Mouse (Mus musculus): ENCODE measurements around the gene 2810004N23Rik. TPM values are rescaled to one million over a fixed set of nuclear protein-coding genes. Genes with fewer than 3 reads are reported as not detected.

The 2810004N23Rik gene
- polyA plus RNA-seq, 1 experiment from 2014 or later = 41.5 TPM

- no peaks in the 10 kb centered on the region for H3K27me3 ChIP-seq (ENCODE audit: control insufficient read depth, insufficient read depth, low read length)
- no peak overlapping the region for H3K4me2 ChIP-seq (ENCODE audit: low read depth)
- no peak overlapping the region for H3K27ac ChIP-seq (ENCODE audit: low read depth, low read length)
- H3K9me3 ChIP-seq (ENCODE audit: control insufficient read depth, low read length) = no peaks in the 10 kb centered on the region
- 81% methylated on average over 2 of the region's 2 CpGs for WGBS
- H3K4me3 ChIP-seq (ENCODE audit: low read depth, low read length) = no peak overlapping the region
- H3K4me1 ChIP-seq (ENCODE audit: control insufficient read depth, insufficient read depth, low read length) = peaks cover 6% of the 10 kb centered on the region; the same call in 1 of the 2 replicates
- H3K9ac ChIP-seq (ENCODE audit: low read length) = no peak overlapping the region
- no peak for DNase-seq (ENCODE audit: low spot score)
- ATAC-seq (ENCODE audit: insufficient read depth, low FRiP score, low TSS enrichment) = no peak
- no peaks in the 10 kb centered on the region for H3K36me3 ChIP-seq (ENCODE audit: control insufficient read depth, insufficient read depth, low read length)
These were observed 53.5 kb downstream of the 2810004N23Rik start for GRCm38 (mm10) chr8:124809419-124809818.

GRCm38 (mm10) chr8:124805990-124806389 lies 56.9 kb downstream of the 2810004N23Rik start:
- no peaks in the 10 kb centered on the region for H3K27me3 ChIP-seq (ENCODE audit: control insufficient read depth, insufficient read depth, low read length)
- WGBS = 86% methylated on average over 4 of the region's 4 CpGs
- H3K4me3 ChIP-seq (ENCODE audit: low read depth, low read length) = no peak overlapping the region
- H3K27ac ChIP-seq (ENCODE audit: low read depth, low read length) = no peak overlapping the region
- H3K4me2 ChIP-seq (ENCODE audit: low read depth) = no peak overlapping the region
- H3K9me3 ChIP-seq (ENCODE audit: control insufficient read depth, low read length) = no peaks in the 10 kb centered on the region
- no peaks in the 10 kb centered on the region for H3K36me3 ChIP-seq (ENCODE audit: control insufficient read depth, insufficient read depth, low read length)
- peaks cover 6% of the 10 kb centered on the region; the same call in 1 of the 2 replicates for H3K4me1 ChIP-seq (ENCODE audit: control insufficient read depth, insufficient read depth, low read length)
- H3K9ac ChIP-seq (ENCODE audit: low read length) = no peak overlapping the region
- ATAC-seq (ENCODE audit: insufficient read depth, low FRiP score, low TSS enrichment) (no peak), DNase-seq (ENCODE audit: low spot score) (no peak)

- 73% methylated on average over 12 of the region's 12 CpGs for WGBS
- H3K36me3 ChIP-seq (ENCODE audit: control insufficient read depth, insufficient read depth, low read length) = no peaks in the 10 kb centered on the region
These were observed 58.9 kb downstream of the 2810004N23Rik start for GRCm38 (mm10) chr8:124803824-124804702.

GRCm38 (mm10) chr8:124800542-124800941 lies 62.4 kb downstream of the 2810004N23Rik start:
- Histone ChIP-seq H3K4me3 (ENCODE audit: low read depth, low read length) (no peak overlapping the region), H3K9me3 (ENCODE audit: control insufficient read depth, low read length) (no peaks in the 10 kb centered on the region), H3K9ac (ENCODE audit: low read length) (no peak overlapping the region), H3K36me3 (ENCODE audit: control insufficient read depth, insufficient read depth, low read length) (no peaks in the 10 kb centered on the region), H3K27me3 (ENCODE audit: control insufficient read depth, insufficient read depth, low read length) (peaks cover 5% of the 10 kb centered on the region), H3K4me1 (ENCODE audit: control insufficient read depth, insufficient read depth, low read length) (no peaks in the 10 kb centered on the region), H3K27ac (ENCODE audit: low read depth, low read length) (no peak overlapping the region), H3K4me2 (ENCODE audit: low read depth) (no peak overlapping the region)
- DNase-seq (ENCODE audit: low spot score) = no peak
- WGBS = 40% methylated on average over 11 of the region's 11 CpGs
- no peak for ATAC-seq (ENCODE audit: insufficient read depth, low FRiP score, low TSS enrichment)

More at GRCm38 (mm10) chr8:124803824-124804702, 58.9 kb downstream of the 2810004N23Rik start:
- Histone ChIP-seq H3K9me3 (ENCODE audit: control insufficient read depth, low read length) (no peaks in the 10 kb centered on the region), H3K27ac (ENCODE audit: low read depth, low read length) (no peak overlapping the region), H3K4me2 (ENCODE audit: low read depth) (no peak overlapping the region), H3K27me3 (ENCODE audit: control insufficient read depth, insufficient read depth, low read length) (no peaks in the 10 kb centered on the region), H3K4me1 (ENCODE audit: control insufficient read depth, insufficient read depth, low read length) (no peaks in the 10 kb centered on the region), H3K9ac (ENCODE audit: low read length) (no peak overlapping the region), H3K4me3 (ENCODE audit: low read depth, low read length) (no peak overlapping the region)
- DNase-seq (ENCODE audit: low spot score) = no peak
- ATAC-seq (ENCODE audit: insufficient read depth, low FRiP score, low TSS enrichment) = no peak

GRCm38 (mm10) chr8:124795781-124796488 lies 67.0 kb downstream of the 2810004N23Rik start:
- DNase-seq (ENCODE audit: low spot score) = no peak
- Histone ChIP-seq H3K27ac (ENCODE audit: low read depth, low read length) (no peak overlapping the region), H3K4me3 (ENCODE audit: low read depth, low read length) (peak overlapping the region; percentile 65), H3K9me3 (ENCODE audit: control insufficient read depth, low read length) (no peaks in the 10 kb centered on the region), H3K4me1 (ENCODE audit: control insufficient read depth, insufficient read depth, low read length) (peaks cover 15% of the 10 kb centered on the region), H3K27me3 (ENCODE audit: control insufficient read depth, insufficient read depth, low read length) (peaks cover 28% of the 10 kb centered on the region), H3K4me2 (ENCODE audit: low read depth) (peak overlapping the region; percentile 94), H3K9ac (ENCODE audit: low read length) (no peak overlapping the region), H3K36me3 (ENCODE audit: control insufficient read depth, insufficient read depth, low read length) (no peaks in the 10 kb centered on the region)
- no peak for ATAC-seq (ENCODE audit: insufficient read depth, low FRiP score, low TSS enrichment)
- 73% methylated on average over 8 of the region's 8 CpGs for WGBS

- Histone ChIP-seq H3K27ac (ENCODE audit: low read depth, low read length) (no peak overlapping the region), H3K9ac (ENCODE audit: low read length) (peak overlapping the region; percentile 63), H3K27me3 (ENCODE audit: control insufficient read depth, insufficient read depth, low read length) (peaks cover 28% of the 10 kb centered on the region), H3K9me3 (ENCODE audit: control insufficient read depth, low read length) (no peaks in the 10 kb centered on the region), H3K4me1 (ENCODE audit: control insufficient read depth, insufficient read depth, low read length) (peaks cover 15% of the 10 kb centered on the region), H3K4me2 (ENCODE audit: low read depth) (peak overlapping the region; percentile 94), H3K36me3 (ENCODE audit: control insufficient read depth, insufficient read depth, low read length) (no peaks in the 10 kb centered on the region), H3K4me3 (ENCODE audit: low read depth, low read length) (peak overlapping the region; percentile 65)
- ATAC-seq (ENCODE audit: insufficient read depth, low FRiP score, low TSS enrichment) = peak; percentile 21; the same call in 1 of the 2 replicates
- peak; percentile 76 for DNase-seq (ENCODE audit: low spot score)
- 0% methylated on average over 25 of the region's 25 CpGs for WGBS
These were observed 68.5 kb downstream of the 2810004N23Rik start for GRCm38 (mm10) chr8:124794486-124794780.

- Histone ChIP-seq H3K27ac (ENCODE audit: low read depth, low read length) (peak overlapping the region; percentile 89), H3K9ac (ENCODE audit: low read length) (peak overlapping the region; percentile 63), H3K27me3 (ENCODE audit: control insufficient read depth, insufficient read depth, low read length) (peaks cover 28% of the 10 kb centered on the region), H3K4me3 (ENCODE audit: low read depth, low read length) (peak overlapping the region; percentile 65), H3K4me2 (ENCODE audit: low read depth) (peak overlapping the region; percentile 94), H3K4me1 (ENCODE audit: control insufficient read depth, insufficient read depth, low read length) (peaks cover 15% of the 10 kb centered on the region), H3K36me3 (ENCODE audit: control insufficient read depth, insufficient read depth, low read length) (no peaks in the 10 kb centered on the region), H3K9me3 (ENCODE audit: control insufficient read depth, low read length) (no peaks in the 10 kb centered on the region)
- under 1% methylated on average over 69 of the region's 81 CpGs for WGBS
- DNase-seq (ENCODE audit: low spot score) (peak; percentile 53), ATAC-seq (ENCODE audit: insufficient read depth, low FRiP score, low TSS enrichment) (peak; percentile 14)
These were observed 69.0 kb downstream of the 2810004N23Rik start for GRCm38 (mm10) chr8:124793661-124794485.

- DNase-seq (ENCODE audit: low spot score) = peak; percentile 93
- Histone ChIP-seq H3K27ac (ENCODE audit: low read depth, low read length) (peak overlapping the region; percentile 89), H3K4me2 (ENCODE audit: low read depth) (peak overlapping the region; percentile 94), H3K27me3 (ENCODE audit: control insufficient read depth, insufficient read depth, low read length) (peaks cover 28% of the 10 kb centered on the region), H3K9ac (ENCODE audit: low read length) (peak overlapping the region; percentile 63), H3K4me1 (ENCODE audit: control insufficient read depth, insufficient read depth, low read length) (peaks cover 15% of the 10 kb centered on the region), H3K36me3 (ENCODE audit: control insufficient read depth, insufficient read depth, low read length) (no peaks in the 10 kb centered on the region), H3K9me3 (ENCODE audit: control insufficient read depth, low read length) (no peaks in the 10 kb centered on the region), H3K4me3 (ENCODE audit: low read depth, low read length) (peak overlapping the region; percentile 65)
- ATAC-seq (ENCODE audit: insufficient read depth, low FRiP score, low TSS enrichment) = peak; percentile 71
- WGBS = 0% methylated on average over 36 of the region's 51 CpGs
These were observed 69.7 kb downstream of the 2810004N23Rik start for GRCm38 (mm10) chr8:124793172-124793651.
